Mouse (Mus musculus): ENCODE data around the gene Tpt1.
"Not testable (repeated sequence)": the region's sequence is repeated elsewhere in the genome, so short reads cannot be mapped to it uniquely, and the experiment has no call there.

The Tpt1 gene

GRCm38 (mm10) chr14:75844867-75845697 lies at the start of gene Tpt1:
Gene Tpt1, plus strand, starts transcription at chr14:75845093.
- in situ Hi-C loops (cut with MboI, MseI) = no loop called here

- in situ Hi-C loops (cut with MboI, MseI) = no loop called here
These were observed 49.0 kb upstream of the Tpt1 start for GRCm38 (mm10) chr14:75795918-75796317.

- in situ Hi-C loops (cut with MboI, MseI) = no loop called here
These were observed 47.0 kb upstream of the Tpt1 start for GRCm38 (mm10) chr14:75797769-75798386.

GRCm38 (mm10) chr14:75807800-75808199 lies 37.1 kb upstream of the Tpt1 start:
- in situ Hi-C loops (cut with MboI, MseI) = no loop called here

GRCm38 (mm10) chr14:75809931-75810330 lies 35.0 kb upstream of the Tpt1 start:
- in situ Hi-C loops (cut with MboI, MseI) = no loop called here

GRCm38 (mm10) chr14:75818528-75818927 lies 26.4 kb upstream of the Tpt1 start:
- in situ Hi-C loops (cut with MboI, MseI) = no loop called here

- in situ Hi-C loops (cut with MboI, MseI) = no loop called here
These were observed 25.6 kb upstream of the Tpt1 start for GRCm38 (mm10) chr14:75819341-75819740.

- in situ Hi-C loops (cut with MboI, MseI) = no loop called here
These were observed 24.9 kb upstream of the Tpt1 start for GRCm38 (mm10) chr14:75820007-75820406.

- in situ Hi-C loops (cut with MboI, MseI) = no loop called here
These were observed 18.0 kb upstream of the Tpt1 start for GRCm38 (mm10) chr14:75826851-75827410.

- in situ Hi-C loops (cut with MboI, MseI) = no loop called here
These were observed 16.7 kb upstream of the Tpt1 start for GRCm38 (mm10) chr14:75828221-75828620.

GRCm38 (mm10) chr14:75828866-75829806 lies 15.8 kb upstream of the Tpt1 start:
- in situ Hi-C loops (cut with MboI, MseI) = no loop called here

- in situ Hi-C loops (cut with MboI, MseI) = not testable (repeated sequence)
These were observed 15.1 kb upstream of the Tpt1 start for GRCm38 (mm10) chr14:75829817-75830216.

- in situ Hi-C loops (cut with MboI, MseI) = no loop called here
These were observed 12.9 kb upstream of the Tpt1 start for GRCm38 (mm10) chr14:75832031-75832430.

- in situ Hi-C loops (cut with MboI, MseI) = no loop called here
These were observed 11.9 kb upstream of the Tpt1 start for GRCm38 (mm10) chr14:75832982-75833381.

- in situ Hi-C loops (cut with MboI, MseI) = no loop called here
These were observed 11.2 kb upstream of the Tpt1 start for GRCm38 (mm10) chr14:75833546-75834250.

- in situ Hi-C loops (cut with MboI, MseI) = no loop called here
These were observed 10.6 kb upstream of the Tpt1 start for GRCm38 (mm10) chr14:75834251-75834738.

GRCm38 (mm10) chr14:75834739-75835381 lies 10.0 kb upstream of the Tpt1 start:
- in situ Hi-C loops (cut with MboI, MseI) = loop anchor here in 1 of 2 experiments (5.0 kb wide), 1 partner anchor 648 kb away; no protein-coding TSS in a partner anchor

GRCm38 (mm10) chr14:75836579-75836978 lies 8.3 kb upstream of the Tpt1 start:
- in situ Hi-C loops (cut with MboI, MseI) = loop anchor here in 1 of 2 experiments (5.0 kb wide), 1 partner anchor 649 kb away; no protein-coding TSS in a partner anchor

- in situ Hi-C loops (cut with MboI, MseI) = loop anchor here in 1 of 2 experiments (5.0 kb wide), 1 partner anchor 650 kb away; no protein-coding TSS in a partner anchor
These were observed 7.6 kb upstream of the Tpt1 start for GRCm38 (mm10) chr14:75837048-75837916.
